Mouse (Mus musculus): Measurements from ENCODE around the gene Ttc7.

Gene Ttc7

DNA sequence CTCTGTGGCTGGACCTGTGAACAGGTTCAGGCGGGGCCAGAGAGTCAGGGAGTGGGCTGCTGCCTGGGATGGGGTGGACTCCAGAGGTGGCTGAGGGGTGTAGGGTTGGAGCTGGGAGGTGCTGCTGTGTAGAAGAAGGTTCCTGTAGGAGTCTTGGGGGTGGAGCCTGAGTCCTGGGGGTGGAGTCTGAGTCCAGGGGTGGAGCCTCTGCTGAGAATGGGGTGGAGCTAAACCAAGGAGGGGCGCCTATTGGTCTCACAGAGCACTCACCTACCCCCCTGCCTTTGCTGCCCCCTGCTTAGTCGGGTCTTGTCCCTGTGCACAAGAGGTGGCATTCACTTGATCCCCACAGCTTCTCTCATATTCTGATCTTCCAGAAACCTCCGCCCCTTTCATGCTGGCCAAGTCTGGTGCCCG, 31.9 kb downstream of the Ttc7 start:
- peak; percentile 84 for DNase-seq

DNA sequence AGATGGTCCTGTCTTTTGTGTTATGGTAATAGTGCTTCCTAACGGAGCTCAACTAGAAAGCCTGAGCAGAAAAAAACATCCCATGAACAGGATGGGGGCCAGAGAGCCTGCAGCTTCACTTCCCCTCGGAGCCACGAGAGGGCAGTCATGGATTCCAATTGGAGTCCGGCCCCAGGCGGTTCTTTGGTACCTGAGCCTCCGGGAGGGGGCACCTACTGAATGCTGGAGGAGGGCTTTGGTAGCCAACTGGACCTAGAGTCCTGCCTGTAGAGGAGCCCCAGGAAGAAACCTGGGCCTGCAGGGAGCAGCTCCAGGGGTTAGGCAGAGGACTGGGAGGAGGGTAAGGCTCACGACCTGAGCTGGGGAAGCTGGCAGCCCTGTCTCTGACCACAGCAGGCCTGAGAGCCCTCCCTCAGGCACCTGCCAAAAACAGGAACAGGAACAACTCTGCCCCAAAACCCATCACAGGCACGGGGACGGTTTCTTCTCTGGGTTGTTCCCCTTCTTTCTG, 32.4 kb downstream of the Ttc7 start:
- peak; percentile 98 for DNase-seq

GRCm38 (mm10) chr17:87315891-87316763, 33.4 kb downstream of the Ttc7 start:
- peak; percentile 72 for DNase-seq

GRCm38 (mm10) chr17:87317271-87317670, 34.6 kb downstream of the Ttc7 start:
- DNase-seq = peak; percentile 75

GRCm38 (mm10) chr17:87317947-87318346, 35.3 kb downstream of the Ttc7 start:
- peak; percentile 94 for DNase-seq

DNA sequence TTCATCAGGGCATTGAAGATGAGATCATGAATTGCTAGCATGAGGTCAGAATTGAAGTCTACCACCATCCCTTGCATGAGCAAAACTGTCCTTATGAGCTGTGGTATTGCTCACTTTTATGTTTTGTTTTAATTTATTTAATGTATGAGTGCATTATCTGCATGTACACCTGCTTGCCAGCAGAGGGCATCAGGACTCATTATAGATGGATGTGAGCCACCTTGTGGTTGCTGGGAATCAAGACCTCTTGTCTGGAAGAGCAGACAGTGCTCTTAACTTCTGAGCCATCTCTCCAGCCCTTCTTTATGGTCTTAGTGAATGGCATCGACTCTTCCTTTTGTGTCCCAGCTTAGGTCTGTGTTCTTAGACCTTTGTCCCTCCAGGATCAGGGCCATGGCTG, 39.0 kb downstream of the Ttc7 start:
- peak; percentile 17 for DNase-seq

DNA sequence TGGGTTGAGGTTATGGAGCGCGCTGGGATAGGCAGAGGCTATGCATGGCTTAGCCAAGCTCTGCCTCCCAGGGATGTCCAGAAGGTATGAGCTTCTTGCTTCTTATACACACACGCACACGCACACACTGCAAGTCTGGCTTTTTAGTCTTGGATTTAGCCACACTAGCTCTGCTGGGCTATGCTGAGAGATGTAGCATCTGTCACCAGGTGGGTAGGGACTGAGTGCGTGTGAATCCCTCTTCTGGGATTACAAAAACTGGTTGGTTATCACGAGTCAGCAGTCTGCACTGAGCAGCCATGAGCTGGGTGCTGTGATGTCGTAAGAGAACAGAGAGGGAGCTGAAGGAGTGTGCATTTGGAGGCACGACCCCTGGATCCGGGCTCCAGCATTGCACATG, 40.5 kb downstream of the Ttc7 start:
- peak; percentile 26 for DNase-seq

DNA sequence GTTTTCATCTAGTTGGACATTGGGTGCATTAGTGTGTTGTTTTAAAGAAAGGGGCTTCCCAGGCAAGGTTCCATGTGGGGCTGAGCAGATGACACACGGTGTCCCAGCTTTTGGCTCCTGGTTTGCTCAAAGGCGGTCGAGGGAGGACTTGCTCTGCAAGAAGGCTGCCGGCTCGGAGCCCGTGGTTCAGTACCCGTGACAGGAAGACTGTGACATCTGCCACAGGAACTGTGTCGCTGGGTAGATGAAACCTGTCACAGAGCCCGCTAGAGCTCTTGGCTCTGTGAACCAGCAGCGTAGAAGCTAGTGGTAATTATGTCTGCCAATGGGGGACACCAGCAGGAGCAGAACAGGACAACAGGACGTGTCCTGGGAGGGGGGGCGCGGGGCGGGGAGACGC, 42.8 kb downstream of the Ttc7 start:
- DNase-seq = peak; percentile 84

DNA sequence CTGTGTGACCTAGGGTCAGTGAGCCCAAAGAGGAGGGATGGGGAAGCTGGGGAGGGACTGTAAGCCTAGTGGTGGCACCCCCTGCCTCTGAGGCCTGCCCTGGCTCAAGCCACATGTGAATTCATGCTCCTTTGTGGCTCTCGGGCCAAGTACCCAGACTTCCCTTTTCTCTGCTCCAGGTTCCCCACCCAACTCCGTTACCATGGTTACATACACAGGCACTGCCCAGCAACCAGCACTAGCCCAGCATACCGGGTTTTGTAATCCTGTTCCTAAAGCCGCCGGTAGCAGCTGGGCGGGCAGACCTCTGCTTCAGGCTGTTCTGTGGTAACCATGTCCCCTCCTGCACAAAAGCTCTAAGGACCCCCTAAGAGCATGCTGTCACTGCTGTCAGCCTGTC, 44.3 kb downstream of the Ttc7 start:
- peak; percentile 57 for DNase-seq

DNA sequence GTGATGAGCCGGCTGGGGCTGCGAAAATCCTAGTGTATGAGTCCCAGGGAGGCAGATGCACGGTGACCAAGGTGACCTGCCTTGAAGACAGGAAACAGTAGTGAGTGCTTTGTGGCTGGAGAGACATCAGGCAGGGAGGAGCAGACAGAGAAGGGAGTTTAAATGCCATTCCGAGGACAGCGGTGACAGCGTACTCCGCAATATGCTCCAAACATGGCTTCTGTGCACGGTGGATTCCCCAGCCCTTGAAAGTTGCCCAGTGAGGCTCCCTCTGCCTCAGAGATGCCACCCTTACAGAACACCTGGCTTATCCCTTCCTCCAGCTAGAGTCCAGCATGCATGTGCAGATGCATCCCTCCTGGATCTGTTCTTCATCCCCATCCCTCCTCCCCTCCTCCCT, 45.0 kb downstream of the Ttc7 start:
- DNase-seq = peak; percentile 44

DNA sequence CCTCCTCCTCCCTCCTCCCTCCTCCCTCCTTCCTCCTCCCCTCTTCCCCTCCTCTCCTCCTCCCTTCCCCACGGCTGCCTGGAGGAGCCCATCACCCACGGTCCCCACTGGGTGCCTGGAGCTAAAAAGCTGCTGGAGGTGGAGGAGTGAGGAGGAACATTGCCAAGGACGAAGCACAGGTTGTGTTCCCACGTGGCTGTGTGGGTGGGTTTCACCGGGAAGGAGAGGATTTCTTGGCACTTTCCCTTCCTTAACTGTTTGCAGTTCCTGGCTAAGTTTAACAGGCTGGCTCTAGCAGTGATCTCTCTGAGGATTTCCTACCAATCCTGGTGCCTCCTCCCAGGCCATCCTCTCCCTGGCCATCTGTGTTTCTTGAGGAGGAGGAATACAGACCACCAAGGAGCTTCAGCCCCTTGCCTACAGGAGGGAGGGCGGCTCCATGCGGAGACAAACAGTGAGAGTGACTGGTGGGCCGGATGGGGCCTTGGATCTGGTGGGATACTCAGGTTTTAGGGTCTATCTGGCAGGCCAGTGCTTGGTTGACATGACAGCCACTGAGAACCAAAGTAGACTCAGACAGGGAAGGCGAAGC, 45.6 kb downstream of the Ttc7 start:
- peak; percentile 69 for DNase-seq

DNA sequence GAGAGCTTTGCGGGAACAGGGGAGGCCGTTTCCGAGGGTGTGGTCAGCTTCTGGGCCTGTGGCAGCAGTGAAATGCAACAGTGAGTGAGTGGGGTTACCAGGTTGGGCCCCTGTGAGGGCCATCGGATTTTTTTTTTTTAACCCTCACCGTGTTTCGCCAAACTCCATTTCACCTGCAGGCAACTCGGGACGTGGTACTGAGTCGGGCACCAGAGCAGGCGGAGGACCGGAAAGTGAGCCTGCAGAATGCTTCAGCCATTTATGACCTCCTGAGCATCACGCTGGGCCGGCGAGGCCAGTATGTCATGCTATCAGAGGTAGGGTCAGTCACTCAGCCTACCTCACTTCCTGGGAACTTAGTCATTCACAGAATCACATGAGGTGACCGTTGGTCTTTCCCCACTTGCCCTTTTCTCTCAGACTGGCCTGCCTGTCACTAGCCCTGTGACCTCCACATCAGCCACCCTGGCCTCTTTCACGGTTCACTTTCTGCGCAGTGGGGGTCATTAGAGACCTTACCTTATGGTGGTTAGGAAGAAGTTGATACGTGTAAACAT, 46.5 kb downstream of the Ttc7 start:
- peak; percentile 68 for DNase-seq

DNA sequence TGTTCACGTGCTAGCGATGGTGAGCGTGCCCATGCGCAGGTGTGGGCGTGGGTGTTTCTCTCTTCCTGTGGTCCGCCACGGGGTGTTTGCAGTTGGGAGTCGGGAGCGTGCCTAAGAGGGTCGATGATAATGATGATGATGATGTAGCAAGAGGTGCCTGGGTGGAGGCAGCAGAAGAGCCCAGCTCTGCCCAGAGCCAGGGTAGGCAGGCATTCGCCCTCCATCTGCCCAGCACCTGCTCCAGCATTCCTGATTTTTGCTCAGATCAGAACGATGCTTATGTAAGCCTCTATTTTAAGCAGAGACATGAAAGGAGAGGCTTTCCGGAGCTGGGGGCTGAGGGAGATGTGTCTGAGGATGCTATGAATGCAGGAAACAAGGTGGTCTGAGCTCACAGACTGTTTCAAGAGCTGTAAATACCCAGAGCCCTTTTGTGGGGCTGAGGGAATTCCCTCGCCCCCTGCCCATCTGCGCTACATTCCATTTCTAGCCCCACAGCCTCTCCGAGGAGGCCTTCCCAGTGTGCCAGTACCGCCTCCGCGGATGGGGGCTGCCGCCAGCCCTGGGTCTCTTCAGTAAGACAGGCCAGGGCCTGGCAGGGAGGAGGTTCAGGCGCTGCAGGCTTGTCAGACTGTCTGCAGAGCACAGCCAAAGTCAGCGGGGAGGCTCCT, 47.7 kb downstream of the Ttc7 start:
- peak; percentile 91 for DNase-seq

DNA sequence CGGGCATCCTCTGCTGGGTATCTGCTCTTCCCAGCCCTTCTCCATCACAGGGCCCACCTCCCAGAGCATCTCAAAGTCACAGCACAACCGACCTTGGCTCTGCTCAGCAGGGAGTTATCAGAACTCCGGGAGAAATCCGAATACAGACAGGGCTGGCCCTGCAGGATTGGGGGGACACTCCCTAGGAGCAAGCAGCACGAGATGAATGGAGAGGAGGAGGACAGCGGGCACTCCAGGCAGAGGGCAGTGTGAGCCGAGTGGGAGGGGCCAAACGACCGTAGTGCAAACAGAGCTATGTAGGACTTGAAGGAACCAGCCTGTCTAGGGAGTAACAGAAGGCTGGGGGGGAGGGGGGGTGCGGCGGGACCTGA, 48.2 kb downstream of the Ttc7 start:
- peak; percentile 84 for DNase-seq

- peak; percentile 75 for DNase-seq
Measured at GRCm38 (mm10) chr17:87331336-87332141, 48.9 kb downstream of the Ttc7 start.

DNA sequence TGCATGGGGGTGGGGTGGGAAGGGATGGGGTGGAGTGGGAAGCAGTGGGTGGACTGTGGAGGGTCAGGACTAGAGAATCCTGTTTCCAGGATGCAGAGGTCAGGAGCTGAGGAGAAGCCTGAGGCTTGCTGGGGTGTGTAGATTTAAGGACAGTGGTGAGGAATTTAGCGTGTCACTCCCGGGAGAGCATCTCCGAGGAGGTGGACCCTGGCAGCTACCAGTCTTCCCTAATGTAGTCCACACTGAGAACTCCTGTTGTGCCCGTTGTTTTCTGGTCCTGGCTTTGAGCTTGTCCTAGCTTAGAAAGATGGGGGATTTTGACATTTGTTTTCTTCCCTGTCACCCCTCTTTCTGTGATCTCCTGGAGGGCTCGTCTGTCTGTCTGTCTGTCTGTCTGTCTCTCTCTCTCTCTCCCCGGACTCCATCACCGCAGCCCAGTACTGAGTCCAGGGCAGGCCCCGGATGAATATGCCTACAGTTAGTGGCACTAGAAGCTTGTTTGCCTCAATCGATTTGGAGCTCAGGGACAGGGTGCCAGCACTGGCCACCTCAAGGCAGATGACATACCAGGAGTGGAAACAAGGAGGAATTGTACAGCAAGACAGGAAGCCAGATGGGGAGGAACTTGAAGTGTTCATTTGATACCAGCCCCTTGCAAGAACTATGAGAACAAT, 49.6 kb downstream of the Ttc7 start:
- DNase-seq = no peak

DNA sequence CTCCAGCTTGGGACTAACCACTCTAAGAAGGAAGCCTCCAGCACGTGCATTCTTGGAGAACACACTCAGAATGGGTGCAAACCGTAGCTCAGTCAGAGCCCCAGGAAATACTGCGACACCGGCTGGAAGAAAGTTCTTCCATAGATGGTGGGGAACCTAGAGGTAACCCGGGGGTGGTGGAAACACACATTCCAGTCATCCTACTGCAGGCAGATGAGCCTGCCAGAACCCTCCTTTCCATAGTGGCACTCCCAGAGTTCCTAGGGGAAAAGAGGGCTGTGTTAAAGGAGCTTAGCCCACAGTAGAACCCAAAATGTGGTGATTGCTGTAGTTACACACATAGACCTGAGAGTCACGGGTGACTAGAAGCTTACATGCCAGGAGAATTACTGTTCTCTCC, 50.2 kb downstream of the Ttc7 start:
- DNase-seq = no peak

DNA sequence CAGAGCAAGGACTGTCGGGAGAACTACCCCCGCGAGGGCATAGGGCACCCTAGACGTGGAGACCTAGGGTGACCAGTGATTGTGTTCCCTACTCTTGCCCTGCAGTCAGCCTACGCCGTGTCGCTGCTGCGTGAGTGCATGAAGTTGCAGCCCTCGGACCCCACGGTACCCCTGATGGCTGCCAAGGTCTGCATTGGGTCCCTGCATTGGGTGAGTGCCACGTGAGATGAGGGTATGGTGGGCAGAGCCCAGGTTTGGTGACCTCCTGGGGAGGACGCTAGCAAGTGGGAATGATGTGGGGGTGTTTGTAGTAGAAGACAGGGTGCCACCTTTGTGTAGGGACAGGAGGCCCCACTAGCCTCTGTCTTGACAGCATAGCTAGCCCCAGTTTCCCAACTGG, 51.5 kb downstream of the Ttc7 start:
- DNase-seq = peak; percentile 42

GRCm38 (mm10) chr17:87335152-87335551, 52.5 kb downstream of the Ttc7 start:
- peak; percentile 19 for DNase-seq

DNA sequence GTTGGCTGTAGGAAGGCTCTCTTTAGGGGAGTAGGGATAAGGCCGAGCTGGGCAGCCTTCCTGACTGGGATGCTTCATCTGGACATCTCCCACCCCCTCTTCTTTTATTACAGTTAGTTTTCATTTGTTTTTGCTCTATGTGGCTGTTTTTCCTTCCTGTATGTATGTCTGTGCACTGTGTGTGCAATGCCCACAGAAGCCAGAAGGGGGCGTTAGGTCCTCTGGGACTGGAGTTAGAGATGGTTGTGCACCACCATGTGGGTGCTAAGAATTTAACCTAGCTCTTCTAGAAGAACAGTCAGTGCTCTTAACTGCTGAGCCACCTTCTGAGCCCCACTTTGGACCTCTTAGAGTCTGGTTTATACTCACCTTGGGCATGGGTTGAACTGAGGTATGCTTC, 53.0 kb downstream of the Ttc7 start:
- no peak for DNase-seq

DNA sequence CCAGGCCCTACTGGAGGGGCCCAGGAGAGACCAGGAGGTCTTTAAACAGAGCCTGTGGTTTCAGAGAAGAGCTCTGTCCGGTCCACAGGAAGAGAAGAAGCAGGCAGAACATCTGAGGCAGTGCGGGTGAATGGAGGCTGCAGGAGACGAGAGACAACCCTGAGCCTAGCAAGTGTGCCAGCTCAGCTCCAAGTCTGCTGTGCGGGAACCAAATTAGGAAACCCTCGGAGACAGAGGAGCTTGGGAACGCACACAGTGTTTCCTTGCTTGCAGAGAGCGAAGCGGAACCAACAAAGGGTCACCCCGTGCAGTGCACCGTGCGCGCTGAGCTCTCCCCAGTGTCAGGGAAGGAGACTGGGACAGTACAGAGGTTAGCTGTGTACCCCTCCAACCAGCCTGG, 54.2 kb downstream of the Ttc7 start:
- no peak for DNase-seq

DNA sequence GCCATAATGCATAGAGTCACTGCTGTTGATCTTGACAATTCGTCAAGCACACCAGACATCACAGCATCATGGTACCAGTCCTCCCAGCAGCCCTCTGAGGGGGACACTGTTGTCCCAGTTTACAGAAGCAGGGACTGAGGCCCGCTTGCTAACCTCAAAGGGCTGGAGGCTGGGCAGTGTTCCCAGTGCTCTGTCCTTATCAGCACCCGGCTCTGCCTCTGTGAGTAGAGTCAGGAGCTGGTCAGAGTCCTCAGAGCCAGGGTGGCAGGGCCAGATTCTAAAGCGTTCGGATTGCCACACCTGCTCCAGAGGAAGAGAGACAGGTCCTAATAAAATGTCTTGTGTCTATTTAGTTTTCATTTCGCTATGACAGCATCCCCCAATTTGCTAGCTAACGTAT, 55.0 kb downstream of the Ttc7 start:
- DNase-seq = peak; percentile 12

Measured in cerebellum, adult 9-10 months (tissue).